Mouse (Mus musculus): Measurements from ENCODE around the gene Triobp.
"Not testable (repeated sequence)": the region's sequence is repeated elsewhere in the genome, so short reads cannot be mapped to it uniquely, and the experiment has no call there.

Gene Triobp

GRCm38 (mm10) chr15:79030551-79031435, 83.3 kb downstream of the Triobp start:
- DNase-seq (ENCODE audit: low read depth) = peak; percentile 81

DNA sequence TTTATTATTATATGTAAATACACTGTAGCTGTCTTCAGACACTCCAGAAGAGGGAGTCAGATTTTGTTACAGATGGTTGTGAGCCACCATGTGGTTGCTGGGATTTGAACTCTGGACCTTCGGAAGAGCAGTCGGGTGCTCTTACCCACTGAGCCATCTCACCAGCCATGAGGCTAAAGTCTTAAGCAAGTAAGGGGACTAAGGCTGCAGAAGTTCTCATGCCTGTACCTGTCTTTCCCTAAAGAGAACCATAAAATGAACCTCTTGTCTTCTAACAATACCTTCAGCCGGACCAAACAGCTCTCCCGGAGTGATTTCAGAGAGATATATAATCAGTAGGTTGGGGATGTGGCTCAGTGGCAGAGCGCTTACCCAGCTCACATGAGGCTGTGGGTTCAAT, 84.4 kb downstream of the Triobp start:
- not testable (repeated sequence) for DNase-seq (ENCODE audit: low read depth)

GRCm38 (mm10) chr15:79037913-79038328, 90.4 kb downstream of the Triobp start:
- DNase-seq (ENCODE audit: low read depth) = peak; percentile 63

GRCm38 (mm10) chr15:79038331-79038730, 90.8 kb downstream of the Triobp start:
- no peak for DNase-seq (ENCODE audit: low read depth)

DNA sequence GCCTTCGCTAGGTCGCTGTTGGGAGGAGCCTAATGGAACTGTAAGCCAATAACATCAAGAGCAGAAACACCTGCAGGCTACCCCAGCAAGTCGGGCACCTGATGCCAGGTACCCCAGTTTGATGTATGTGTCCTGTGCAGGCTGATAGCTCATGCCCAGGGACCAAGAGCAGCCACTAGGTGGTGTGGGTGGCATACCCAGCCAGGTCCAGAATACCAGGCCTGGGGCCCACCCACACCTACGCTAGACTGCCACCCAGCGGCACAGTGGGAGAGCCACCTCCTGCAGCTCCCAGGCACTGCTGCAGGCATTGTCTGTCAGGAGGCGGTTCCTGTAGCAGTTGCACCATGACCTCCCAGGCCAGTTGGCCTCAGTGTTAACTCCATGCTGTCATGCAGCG, 91.3 kb downstream of the Triobp start:
- peak; percentile 92 for DNase-seq (ENCODE audit: low read depth)

GRCm38 (mm10) chr15:79040501-79041416, 93.2 kb downstream of the Triobp start:
- DNase-seq (ENCODE audit: low read depth) = peak; percentile 54

DNA sequence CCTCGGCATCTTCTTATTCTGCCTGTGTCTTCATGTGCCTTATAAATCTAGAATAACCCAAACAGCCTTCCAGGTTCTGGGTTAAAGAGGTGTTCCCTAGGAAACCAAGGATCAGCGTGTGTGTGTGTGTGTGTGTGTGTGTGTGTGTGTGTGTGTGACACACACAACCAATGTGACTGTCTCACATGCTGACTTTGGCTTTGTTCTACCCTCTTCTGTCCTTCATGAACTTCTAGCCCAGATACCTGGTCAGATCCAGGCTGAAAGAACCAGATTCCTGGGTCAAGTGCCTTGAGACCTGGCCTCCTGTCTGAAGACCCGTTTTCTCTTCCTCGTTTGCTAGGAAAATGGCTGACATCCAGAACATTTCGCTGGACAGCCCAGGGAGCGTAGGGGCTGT, 94.1 kb downstream of the Triobp start, which contains the start of gene Galr3:
Galr3 (plus strand) TSS at position 301 of the 400 bp plus-strand sequence.
- DNase-seq (ENCODE audit: low read depth) = no peak

DNA sequence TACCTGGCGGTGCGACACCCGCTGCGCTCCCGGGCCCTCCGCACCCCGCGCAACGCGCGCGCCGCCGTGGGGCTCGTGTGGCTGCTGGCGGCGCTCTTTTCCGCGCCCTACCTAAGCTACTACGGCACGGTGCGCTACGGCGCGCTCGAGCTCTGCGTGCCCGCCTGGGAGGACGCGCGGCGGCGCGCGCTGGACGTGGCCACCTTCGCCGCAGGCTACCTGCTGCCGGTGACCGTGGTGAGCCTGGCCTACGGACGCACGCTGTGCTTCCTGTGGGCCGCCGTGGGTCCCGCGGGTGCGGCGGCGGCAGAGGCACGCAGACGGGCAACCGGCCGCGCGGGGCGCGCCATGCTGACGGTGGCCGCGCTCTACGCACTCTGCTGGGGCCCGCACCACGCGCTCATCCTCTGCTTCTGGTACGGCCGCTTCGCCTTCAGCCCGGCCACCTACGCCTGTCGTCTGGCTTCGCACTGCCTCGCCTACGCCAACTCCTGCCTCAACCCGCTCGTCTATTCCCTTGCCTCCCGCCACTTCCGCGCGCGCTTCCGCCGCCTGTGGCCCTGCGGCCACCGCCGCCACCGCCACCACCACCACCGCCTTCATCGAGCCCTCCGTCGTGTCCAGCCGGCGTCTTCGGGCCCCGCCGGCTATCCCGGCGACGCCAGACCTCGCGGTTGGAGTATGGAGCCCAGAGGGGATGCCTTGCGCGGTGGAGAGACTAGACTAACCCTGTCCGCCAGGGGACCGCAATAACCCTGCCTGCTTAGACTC, 95.4 kb downstream of the Triobp start:
- no peak for DNase-seq (ENCODE audit: low read depth)

DNA sequence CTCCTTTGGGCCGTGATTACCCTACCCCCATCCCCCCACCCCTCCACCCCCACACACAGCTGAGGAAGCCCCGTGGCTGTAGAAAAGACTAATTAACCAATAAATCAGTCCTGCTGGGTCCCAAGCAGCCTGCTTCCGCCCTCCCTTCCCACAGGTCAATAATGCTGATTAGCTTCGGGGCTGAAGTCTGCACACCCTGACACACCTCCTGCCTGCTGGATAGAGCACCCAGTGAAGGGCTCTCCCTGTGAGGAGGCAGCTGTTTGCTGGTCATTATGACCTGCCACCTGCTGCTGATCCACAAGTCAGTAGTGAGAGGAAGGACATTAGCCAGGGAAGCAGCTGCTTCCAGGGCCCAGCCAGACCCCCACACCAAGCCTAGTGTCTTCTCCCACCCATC, 97.3 kb downstream of the Triobp start:
- no peak for DNase-seq (ENCODE audit: low read depth)

- DNase-seq (ENCODE audit: low read depth) = no peak
Observed at GRCm38 (mm10) chr15:79048186-79048585, 100.7 kb downstream of the Triobp start.

- no peak for DNase-seq (ENCODE audit: low read depth)
Observed at GRCm38 (mm10) chr15:79050160-79050845, 102.8 kb downstream of the Triobp start.

- DNase-seq (ENCODE audit: low read depth) = no peak
Observed at GRCm38 (mm10) chr15:79050964-79051363, 103.4 kb downstream of the Triobp start.

DNA sequence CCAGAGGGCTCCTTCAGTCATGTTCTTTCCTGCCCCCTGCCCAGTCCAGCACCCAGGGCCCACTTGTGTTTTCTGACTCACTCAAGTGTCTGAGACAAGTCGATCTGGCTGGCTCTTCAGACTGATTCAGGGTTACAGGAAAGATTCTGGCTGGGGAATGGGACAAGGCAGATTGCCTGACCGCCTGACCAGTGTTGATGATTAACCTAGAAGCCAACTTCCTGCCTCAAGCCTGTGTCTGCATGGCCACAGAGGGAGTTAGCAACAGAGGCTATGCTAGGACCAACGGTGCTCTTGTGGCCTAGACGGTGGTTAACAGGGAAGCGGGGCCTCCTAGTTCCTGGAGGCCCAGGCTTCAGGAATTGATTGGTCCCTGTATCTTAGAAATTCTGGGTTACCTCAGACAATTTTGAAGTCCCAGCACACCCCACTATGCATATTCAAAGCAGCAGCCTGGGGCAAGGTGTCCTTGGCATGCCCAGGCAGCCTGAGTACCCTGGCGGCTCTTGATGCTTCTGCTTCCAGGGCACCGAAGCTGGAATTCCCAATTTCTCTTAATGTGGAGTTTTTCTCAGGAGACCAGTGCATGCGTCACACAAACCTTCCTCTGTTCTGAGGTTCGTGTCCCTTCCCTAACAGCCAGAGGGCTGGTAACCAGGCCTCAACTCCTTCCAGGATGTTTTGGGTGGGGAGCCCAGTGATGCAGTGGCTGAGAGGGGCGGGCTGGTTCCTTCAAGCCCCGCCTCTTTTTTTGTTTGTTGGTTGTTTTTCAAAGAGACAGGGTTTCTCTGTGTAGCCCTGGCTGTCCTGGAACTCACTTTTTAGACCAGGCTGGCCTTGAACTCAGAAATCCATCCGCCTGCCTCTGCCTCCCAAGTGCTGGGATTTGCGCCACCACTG, 104.2 kb downstream of the Triobp start:
- DNase-seq (ENCODE audit: low read depth) = no peak

GRCm38 (mm10) chr15:79052366-79052765, 104.8 kb downstream of the Triobp start:
- no peak for DNase-seq (ENCODE audit: low read depth)
